Mouse (Mus musculus) lung, postnatal 36 days (tissue): ENCODE measurements around the gene Cd44.
A peak's percentile ranks its signal among the peaks of the same experiment; 100 is the strongest.

Experiments
- DNase-seq: peaks from one replicate; pipeline ENCODE4 v3.0.0; 2022; ENCODE audit warnings: mixed read lengths

Cd44 gene

DNA sequence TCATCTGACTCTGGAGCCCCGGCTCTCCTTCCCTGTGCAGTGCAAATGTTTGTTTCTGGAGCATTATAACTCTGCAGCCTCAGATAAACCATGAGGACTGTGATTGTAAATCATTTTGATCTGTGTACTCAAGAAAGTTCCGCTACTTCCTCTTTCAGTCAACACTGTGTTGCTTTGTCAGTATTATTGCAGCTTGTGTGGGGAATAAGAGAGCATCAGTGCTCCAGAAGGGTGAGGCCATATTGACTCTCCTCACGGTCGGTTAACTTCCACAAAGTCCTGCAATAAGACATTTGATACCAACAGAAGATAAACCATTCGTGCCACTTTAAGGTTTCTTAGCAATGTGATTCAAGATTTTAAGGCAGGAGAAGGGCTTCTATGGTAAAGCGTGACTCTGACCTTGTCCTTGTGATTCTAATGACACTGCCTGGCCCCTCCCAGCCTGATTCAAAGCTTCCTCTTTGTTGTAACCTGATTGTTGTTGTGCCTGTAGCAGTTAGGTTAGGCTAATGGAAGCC is 86.1 kb downstream of the Cd44 start:
- DNase-seq, result peak; percentile 65

DNA sequence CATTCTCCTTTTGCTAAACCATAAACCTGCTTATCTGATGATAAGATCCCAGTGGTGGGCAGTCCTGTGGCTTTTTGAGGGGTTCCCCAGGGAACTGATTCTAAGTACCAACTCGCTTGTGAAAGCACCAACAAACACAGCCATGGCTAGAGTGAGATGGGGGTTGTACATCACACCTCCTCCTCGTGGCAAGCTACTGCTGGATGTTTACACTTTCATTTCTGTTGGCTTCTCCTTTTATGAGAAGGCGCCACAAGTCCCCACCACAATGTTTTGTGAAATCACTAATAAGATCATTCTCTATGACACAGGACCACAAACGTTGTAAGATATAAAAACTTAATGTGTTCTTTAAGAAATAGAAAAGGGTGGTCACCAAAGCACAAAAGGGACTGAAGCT is 88.7 kb downstream of the Cd44 start:
- peak; percentile 28 for DNase-seq

DNA sequence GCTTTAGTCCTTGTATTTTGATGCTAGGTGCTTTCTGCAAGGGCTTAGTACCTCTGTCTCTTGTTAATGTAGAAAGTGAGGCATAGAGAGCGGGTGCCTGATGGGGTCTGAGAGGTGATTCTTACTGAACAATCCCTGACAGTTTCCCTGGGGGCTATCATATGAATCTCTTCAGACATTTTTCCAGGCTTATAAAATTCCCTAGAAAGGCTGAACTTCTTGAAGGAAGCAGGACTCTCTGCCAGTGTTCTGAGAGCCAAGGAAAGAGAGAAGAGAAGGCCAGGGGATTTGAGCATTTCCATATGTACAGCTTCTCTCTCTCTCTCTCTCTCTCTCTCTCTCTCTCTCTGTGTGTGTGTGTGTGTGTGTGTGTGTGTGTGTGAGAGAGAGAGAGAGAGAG is 92.0 kb downstream of the Cd44 start:
- DNase-seq, result no peak

DNA sequence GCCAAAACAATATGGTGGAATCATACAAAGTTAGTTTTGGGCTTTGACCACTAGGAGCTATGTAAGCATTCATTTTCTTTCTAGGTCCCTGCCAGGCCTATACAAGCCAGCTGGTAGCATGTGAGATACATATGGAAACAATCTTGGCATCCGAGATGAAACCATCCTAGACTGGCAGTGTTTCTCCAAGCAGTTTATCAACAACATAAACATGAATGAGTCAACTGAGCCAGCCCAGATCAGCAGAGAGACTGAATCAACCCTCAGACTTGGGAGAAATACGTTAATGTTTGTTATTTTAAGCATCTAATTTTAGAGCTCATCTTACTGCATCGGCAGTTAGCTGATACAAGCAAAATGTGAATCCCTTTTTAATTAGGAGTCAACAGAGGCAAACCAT is 93.8 kb downstream of the Cd44 start:
- no peak for DNase-seq

DNA sequence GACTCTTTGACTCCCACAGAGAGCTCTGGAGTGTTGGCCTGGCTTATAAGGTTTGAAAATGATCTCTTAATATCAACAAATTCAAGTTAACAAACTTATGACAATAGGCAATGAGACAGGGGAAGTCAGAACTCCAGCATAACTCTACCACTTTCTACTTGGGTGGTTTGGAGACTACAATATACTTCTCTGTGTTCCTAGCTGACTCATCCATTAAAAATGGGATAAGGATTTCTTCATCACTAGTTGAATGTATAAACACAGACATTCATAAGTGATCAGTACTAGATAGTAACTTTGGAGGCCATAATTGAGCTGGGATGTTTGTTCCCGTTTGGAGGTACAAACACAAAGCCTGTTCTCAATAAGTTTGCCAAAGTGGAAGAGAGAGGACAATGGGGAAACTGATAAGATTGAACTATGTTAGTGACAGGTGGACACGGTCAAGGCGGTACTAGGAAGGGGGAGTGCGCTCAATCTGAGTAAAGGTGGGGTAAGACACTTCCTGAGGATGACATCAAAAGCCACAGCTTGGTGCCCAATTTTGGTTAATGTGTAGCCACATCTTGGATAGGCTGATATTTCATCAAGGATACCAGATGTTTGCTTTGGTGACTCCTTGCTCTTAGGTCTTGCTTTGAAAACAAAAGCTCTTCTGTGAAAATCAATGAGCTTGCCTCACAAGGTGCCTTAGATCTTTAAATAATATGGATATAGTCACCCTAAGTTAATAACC is 95.5 kb downstream of the Cd44 start:
- no peak for DNase-seq

DNA sequence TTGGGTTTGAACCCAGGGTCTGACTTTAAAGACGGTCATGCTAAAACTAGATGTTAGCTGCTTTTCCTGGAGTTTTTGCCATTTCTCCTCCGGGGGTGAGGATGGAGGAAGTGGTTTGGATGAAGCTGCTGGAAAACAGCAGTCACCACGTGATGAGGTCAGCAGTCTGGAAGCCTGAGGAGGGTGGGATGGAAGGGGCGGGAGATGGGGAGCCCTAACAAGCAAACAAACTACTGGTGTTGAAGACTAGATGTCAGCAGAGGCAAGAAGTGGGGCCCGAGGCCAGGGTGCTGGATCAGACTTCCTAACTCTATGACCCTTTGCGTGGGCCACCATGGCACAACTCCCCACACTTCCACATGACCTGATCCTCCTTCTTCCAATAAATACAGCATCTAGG is 96.2 kb downstream of the Cd44 start:
- peak; percentile 44 for DNase-seq

DNA sequence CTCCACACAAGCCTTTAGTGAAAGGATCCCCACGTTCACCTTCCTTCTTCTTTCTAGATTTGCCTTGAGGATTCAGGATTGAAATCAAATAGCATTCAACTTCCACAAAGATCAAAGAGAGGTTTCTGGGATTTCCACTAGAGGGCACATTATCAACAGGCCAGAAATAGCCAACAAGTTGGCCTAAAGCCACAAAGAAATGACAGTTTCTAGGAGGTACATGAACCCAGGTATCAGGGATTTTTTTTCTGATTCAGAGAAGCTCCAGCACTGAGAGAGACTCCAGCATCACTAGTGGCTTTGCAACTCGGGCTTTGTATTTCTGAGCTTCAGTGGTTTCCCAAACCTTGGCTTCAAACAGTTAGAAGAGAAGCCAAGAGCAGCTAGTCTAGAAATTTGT is 97.4 kb downstream of the Cd44 start:
- peak; percentile 82 for DNase-seq

DNA sequence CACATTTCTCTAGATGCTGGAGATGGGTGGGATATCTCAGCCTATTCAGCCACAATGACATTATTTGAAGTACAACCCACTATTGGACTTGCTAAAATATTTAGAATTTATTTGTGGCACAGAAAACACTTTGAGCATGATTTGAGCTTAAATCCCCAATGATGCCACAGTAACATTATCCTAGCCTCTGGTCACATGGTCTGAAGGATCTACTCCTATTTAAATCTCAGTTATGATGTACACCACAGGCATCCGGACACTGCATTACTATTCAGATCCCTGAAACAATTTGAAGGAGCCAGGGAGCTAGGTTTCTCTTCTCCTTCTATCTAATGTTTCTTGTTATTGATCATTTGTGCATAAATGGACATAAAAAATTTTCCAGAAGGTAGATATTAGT is 99.6 kb downstream of the Cd44 start:
- no peak for DNase-seq

DNA sequence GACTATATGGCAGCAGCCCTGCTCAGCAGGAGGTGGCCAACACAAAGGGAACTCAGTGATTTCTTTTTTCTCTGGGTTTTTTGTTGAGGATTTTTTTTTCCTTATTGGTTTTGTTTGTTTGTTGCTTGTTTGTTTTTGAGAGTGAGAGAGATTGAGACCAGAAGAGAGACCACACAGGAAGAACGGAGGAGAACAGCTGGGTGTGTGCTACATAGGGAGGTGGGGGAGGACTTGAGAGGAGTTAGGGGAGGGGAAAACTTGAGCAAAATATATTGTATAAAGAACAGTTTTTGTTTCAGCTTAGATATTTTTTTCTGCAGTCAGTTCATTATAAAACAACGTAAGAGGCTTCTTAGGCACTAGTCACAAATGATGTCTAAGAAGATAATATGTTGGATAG is 103.3 kb downstream of the Cd44 start:
- DNase-seq, result no peak

DNA sequence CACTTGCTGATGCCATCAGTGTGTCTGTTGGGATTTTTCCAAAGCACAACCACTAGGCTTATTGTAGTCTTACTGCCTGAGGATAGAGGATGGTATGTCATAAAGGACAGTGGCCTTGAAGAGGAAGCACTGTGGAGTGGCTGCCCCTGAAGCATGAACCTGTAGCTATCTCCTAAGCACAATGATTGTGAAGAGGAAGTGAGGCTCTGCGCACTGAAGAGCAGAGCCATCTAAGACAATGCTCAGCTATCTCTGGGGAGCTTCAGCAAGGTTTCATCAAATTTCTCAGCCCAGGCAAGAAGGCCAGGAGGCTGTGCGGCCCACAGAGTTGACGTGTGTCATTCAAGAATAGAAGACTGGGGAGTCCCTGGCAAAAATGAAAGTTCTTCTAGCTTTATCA is 106.4 kb downstream of the Cd44 start:
- DNase-seq, result peak; percentile 26

DNA sequence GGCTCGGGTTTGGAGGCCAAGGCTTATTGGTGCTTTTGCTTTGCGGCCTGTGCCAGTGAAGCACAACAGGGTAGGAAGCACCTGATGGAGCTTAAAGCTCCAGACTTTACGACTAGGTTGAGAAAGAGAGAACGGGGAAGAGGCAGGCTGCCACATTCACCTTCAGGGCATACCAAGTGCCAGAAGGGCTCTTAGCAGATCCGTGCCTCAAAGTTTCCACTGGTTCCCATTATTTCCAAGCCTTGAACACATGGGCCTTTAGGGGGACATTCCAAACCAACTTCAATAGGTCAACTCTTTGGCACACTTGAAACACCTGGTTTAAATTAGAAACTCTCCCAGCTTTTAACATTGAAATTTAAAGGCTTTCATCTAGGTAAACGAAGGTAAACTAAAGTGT is 108.7 kb downstream of the Cd44 start:
- no peak for DNase-seq

DNA sequence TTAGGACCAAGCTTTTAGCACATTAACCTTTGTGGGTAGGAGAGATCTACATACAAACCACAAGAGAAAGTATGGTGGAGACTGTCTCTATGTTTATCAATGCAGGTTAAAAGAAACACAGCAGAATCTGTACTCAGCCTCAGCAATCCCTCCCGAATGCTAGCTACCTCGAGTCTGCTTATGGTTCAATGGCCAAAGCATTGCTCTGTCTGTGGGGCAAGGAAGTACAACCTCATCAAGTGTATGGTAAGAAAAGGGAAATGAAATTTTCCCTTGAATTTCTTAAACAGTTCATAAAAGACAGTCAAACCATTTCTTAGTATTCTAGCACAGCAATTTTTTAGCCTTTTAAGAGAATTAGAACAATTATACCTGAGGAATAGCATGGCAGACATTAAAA is 109.8 kb downstream of the Cd44 start:
- no peak for DNase-seq

DNA sequence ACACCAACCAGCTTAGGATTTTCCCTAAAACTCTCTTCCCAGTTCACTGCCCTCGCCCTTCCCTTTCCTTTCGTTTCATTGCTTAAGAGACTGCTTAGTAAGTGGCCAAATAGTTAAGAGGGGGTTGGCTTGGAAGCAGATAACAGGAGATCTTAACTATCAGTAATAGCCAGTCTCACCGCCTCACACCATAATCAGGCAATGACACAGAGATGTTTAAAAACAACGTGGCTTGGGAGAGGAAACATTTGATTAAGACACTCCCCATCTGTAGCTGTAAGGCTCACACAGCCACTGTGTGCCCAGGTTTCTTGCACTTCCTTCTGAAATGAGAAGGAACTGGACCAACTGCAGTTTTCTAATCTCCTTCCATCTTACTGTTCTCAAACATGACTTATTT is 115.8 kb downstream of the Cd44 start:
- DNase-seq, result no peak

DNA sequence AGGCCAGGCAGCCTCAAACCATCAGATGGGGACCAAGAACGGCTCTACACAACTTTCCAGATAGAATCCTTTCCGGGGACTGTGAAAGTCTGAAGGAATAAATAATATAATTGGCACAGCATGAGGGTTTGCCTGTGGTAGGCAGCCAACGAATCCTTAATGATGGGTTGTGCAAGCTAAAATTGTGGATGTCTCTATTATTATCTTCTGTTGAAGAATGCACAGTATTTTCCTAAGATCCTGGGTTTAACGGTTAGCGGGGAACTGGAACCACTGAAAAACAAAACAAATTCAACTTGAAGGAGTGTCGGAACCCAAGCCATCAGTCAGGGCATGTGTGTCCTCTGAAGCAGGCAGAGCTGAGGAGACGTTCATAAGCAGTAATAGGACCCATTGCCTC is 118.7 kb downstream of the Cd44 start:
- no peak for DNase-seq

DNA sequence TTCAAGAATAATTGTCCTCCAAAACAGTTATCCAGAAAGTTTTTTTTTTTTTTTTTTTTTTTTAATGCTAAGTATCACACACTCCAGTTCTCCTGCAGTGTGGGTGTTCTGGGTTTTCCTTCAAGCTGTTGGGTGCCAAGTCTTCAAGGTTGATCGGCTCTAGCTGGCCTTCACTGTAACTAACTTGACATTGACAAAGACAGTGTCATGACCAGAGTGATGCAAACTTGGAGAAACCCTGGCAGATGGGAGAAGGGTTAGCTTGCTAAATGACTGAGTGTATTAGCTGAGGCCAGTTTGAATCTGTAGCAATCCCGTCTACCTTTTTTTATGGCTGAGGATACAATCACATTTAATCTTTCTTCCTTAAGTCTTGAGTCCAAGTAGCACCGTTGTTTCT is 123.3 kb downstream of the Cd44 start:
- no peak for DNase-seq

DNA sequence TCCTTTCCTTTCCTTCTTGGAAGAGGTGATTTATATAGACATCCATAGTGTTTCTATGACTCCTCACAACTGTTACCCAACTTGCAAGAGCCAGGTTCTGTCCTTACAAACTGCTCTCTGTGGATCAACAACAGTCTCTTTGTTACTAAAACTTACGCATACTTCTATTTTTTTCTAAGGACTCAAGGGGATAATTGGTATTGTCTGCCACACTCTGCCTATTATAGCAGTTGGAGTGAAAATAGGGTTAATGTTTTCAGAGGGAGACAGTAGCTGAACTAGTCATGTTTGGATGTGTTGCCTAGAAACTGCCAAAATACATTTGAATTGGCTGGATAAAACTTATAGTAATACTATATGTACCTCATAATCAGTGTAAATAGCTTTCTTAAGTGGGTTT is 125.9 kb downstream of the Cd44 start:
- DNase-seq, result no peak

DNA sequence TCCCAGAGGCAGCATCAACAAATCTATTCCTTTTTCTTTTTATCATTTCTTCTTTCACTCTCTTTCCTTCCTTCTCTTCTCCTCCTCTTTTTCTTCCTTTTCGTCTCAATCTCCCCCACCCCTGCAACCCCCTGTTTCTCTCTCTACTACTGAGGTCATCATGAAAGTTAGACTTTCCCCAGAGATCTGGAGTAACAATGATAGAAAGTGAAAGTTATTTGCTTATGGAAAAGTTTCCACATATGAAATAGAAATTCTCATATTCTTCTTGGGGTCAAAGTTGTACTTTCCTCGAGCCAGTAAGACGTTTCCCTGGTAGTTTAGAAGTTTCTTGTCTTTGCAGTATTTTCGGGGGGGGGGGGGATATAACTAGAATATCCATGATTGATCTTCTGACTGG is 126.8 kb downstream of the Cd44 start:
- DNase-seq, result no peak

DNA sequence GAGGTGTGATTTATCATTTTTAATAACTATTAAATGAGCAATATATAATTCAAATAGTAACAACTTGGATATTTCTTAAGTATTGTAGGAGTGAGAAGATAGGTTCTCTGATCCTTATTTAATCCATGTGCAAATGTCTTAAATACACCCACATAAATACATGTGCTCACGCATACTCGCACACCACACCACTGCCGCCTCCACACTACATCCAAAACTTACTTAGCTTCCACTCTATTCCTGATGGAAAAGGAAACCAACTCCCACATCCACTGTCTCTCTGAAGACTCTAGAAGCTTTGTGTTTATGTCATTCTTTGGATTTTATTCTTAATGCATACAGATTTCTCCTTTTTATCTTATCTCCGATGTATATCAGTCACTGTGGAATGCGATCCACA is 129.2 kb downstream of the Cd44 start:
- DNase-seq, result no peak

DNA sequence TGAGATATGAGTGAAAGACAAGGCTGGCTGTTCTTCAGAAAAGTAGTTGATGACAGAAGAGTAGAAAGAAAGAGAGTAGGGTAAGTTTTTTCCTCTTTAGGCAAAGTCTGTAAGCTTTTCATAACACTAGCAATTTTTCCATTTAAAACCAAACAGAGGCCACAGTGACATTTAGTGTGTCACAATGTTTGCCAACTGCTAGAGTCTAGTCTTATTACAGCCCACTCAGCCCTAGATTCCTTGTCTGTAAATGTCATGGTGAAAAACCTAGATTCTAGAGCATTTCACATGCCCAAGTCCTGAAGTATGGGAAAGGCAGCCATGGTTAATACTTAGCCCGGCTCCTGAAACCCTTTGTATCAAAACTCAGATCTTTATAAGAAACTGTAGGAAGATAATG is 130.2 kb downstream of the Cd44 start:
- DNase-seq, result no peak

DNA sequence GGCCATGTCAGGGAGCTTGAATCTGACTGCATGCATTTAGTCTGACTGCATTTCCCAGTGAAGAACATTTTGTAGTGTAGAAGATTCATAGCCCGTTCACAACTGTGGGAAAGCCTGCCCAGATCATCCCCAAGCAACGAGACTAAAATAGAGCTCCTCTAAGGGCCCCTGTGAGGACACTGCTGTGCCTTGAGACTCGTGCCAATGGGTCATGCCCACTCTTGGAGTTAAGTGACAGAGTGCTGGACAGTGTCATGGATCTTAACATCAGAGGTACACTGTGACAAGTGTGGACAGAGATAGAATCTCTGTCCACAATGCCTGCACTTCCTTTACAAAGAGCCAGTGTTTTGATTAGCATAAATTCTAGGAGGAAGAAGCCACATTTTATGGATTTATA is 133.2 kb downstream of the Cd44 start:
- no peak for DNase-seq

DNA sequence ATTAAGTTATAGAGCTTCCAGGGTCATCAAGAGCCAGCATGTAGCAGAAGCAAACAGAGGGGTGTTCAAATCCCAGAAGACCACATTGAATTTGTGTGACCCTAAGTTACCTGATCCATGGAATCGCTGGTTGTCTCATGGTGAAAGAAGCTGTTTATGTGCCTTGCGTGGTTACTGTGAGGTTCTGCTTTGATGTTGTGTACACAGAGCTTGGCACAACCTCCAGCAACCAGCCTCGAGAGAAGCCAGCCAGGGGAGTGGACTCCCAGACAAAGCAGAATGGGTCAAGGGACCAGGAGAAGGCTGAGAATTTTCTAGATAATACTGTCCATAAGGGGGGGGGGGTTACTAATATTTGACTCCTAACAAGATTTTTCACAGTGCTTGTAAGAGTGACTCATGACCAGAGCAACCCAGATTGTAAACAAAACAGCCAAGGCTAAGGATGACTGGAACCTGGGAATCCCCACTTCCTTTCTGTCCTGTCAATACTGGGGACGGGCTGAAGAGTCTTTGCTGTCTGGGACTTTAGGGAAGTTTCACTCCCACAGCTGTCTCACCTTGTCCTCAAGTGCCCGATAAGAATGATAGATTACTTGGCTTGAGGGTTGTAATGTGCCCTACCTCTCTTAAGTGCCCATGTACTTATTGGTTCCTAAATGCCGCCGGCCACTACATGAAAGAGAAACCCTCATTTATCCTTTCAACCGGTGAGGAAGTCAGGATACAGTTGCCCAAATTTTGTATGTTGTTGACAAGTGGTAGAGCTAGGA is 136.7 kb downstream of the Cd44 start:
- DNase-seq, result no peak

DNA sequence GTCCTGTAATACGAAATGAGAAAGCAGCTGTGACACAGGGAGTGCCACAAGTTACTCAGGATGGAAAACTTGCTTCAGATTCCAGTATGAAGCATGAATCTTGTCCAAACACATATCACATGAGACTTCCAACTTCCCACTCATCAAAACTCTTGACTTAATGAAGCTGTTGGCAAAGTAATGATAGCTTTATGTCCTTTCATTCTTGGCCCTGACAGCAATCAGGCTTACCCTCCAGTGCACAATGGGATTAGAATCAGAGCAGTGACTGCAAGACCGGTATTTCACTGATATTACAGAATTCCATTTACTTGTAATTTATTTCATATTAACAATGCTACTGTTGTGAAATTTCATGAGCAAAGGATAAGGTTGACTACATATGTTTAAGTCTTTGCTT is 137.5 kb downstream of the Cd44 start:
- no peak for DNase-seq

DNA sequence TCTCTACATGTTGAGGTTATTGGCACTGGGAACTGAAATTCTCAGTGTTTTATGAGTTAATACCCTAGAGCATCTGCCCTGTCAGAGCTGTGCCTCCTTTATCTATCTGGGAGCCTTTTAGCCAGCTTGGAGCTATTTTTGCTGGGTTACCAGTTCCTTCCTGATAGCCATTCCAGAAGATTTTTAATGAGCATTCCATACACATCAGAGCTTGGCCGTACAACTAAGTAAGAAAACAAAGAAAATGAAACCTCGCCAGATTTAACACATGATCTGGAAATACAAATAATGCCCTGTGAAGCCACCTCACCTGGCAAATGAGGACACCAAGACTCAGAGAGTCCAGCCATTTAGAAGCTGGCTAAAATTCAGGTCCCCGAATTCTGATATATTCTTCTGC is 138.3 kb downstream of the Cd44 start:
- no peak for DNase-seq
